Mouse (Mus musculus) mouse embryonic stem cell (cell line): Measurements from ENCODE around the gene Mad2l2.
"Not testable (repeated sequence)": the region's sequence is repeated elsewhere in the genome, so short reads cannot be mapped to it uniquely, and the experiment has no call there.

Source experiments
- in situ Hi-C, 2 experiments: fragments of 300-500 bp; cut with MboI; formaldehyde crosslinking; loops; 1 replicate in 1 of 2; 3 replicates in 1 of 2; pipeline ENCODE4 v1.14.3; 2019 to 2020; ENCODE audit warnings: low sequenced_read_pairs in 2 of 2, low pct_unique_long_range_greater_than_20kb in 1 of 2, mixed read lengths in 1 of 2; ENCODE audit not compliant: unreplicated experiment in 1 of 2

Mad2l2 gene

DNA sequence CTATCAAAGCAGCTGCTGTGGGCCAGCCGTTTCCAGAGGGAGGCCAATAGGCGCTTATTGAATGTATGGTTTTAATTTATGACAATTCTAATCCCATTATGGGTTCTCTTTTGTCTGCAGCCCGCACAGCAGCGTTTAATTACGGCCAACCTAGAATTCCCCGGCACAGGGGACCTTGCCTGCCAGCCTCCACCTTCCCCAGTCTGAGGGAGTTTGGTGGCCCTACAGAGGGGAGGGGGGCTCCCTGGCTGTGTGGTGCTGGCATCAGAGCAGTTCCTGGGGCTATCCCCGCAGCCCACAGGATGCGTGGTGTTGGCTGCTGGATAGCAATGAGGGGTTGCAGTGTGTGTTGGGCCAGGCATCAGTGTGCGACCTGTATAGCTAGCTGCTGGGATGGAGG, 54.4 kb downstream of the Mad2l2 start:
- in situ Hi-C loops = no loop called here

DNA sequence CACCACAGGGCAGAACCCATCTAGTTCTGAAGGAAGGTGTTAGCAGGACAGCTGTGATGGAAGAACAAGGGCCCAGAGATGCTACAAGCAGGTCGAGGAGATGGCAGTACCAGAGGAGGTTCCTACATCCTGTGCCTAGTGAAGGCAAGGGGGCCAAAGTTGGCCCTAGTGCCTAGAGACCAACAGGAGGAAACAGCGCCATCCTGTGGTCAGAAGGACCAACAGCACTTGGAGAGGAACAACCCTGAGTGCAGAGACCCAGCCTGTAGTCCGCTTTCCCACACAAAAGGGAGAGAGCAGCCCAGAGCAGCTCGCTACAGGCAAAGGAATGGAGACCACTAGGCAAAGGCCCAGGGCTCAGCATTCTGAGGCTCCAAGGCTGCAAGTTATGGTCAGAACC, 55.6 kb downstream of the Mad2l2 start:
- in situ Hi-C loops = no loop called here

DNA sequence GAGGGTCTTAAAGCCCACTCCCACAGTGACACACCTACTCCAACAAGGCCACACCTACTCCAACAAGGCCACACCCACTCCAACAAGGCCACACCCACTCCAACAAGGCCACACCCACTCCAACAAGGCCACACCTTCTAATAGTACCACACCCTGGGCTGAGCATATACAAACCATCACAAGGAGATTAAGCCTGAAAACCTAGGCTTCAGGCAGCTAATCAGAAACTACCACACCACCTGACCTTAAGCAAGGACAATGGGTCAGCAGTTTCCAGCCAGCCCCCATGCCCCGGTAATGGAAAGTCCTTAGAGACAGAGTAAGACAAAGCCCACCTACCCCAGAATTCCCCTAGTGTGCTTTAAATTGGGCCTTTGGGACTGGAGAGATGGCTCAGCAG, 58.6 kb downstream of the Mad2l2 start:
- in situ Hi-C loops = not testable (repeated sequence)

DNA sequence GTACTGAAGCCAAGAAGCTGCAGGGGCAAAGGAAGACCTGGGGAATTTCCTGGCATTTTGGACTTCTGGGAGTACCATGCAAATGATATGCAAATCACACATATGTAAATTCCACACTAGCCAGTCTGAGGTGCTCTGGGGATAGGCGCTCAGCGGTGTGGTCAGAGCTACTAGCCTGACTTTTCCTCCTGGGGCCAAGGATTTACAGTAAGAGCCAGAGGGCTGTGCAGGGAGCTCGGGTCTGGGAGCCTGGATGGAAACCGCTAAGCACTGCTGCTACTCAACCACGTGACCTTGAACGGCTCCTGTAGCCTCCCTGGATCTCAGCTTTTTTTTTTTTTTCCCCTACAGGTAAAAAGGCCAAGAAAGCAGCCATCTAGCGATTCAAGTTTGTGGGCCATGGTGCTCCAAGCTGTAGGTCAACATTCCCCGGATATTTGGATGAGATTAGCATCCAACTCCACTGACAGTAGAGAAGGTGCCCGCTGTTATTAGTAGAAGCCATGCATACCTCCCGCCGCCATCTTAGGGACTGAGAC, 62.6 kb downstream of the Mad2l2 start:
- in situ Hi-C loops = no loop called here

DNA sequence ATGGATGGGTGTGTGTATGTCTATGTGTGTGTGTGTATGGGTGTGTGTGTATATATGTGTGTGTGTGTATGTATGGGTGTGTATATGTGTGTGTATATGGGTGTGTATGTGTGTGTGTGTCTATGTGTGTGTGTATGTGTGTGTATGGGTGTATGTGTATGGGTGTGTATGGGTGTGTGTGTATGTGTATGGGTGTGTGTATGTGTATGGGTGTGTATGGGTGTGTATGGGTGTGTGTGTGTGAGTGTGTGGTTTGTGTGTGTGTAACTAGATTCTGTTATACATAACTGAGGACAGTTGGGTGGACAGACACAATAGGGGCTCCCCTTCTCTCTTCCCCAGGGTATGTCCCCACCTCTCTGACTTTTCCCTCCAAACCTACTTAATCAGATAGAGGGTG, 64.2 kb downstream of the Mad2l2 start:
- in situ Hi-C loops = no loop called here
